Mouse (Mus musculus): ENCODE measurements at regions not wholly inside any gene's neighbourhood (a gene's known extent, or its start where the extent isn't known, plus 50 kb on each side); places are given as distances from the start of the nearest gene placed in this dataset.

DNA sequence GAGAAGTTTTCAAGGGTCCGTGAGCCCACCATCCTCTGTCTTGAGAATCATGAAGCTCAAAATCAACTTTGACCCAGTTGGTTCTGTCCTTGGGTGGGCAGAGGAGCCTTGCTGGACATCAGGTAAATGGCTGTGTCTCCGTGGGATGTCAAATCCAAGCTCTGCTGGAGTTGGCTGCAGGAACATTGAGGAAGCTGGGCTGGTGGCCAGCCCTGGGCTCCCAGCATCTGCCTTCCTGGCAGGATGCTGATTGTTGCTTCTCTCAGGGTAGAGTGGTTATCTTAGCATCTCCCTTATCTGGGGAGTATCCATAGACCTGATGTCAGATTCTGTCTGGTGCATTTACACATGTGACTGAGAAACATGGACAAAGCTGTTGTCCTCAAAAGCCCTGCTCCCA, 353.3 kb downstream of the Ajap1 start:
- TF ChIP-seq CTCF (IDR thresholded peaks at IDR 0.05; ENCODE audit: control insufficient read depth, insufficient read depth, insufficient read length) (no peak), MYOD1 (IDR thresholded peaks at IDR 0.05; ENCODE audit: control insufficient read depth, insufficient read length, low read depth) (no peak), USF1 (IDR thresholded peaks at IDR 0.05; ENCODE audit: low read depth) (no peak), MYOG (IDR thresholded peaks at IDR 0.05; ENCODE audit: control insufficient read depth, extremely low read depth, insufficient read length) (no peak)

Measured in C2C12 (cell line).